Mouse (Mus musculus): ENCODE results near the gene Mrpl12. TPM values are rescaled to one million over a fixed set of nuclear protein-coding genes. Genes with fewer than 3 reads are reported as not detected.

The Mrpl12 gene
- polyA plus RNA-seq, 1 experiment from 2014 or later, result 135 TPM

- Histone ChIP-seq H3K27ac (peak overlapping the region; percentile 75), H3K4me1 (peaks cover 26% of the 10 kb centered on the region), H3K4me3 (replicated peaks) (peak overlapping the region; percentile 86), H3K27me3 (no peaks in the 10 kb centered on the region), H3K36me3 (replicated peaks) (peaks cover 30% of the 10 kb centered on the region), H3K9me3 (no peaks in the 10 kb centered on the region), H3K9ac (peak overlapping the region; percentile 93), H3K4me2 (peak overlapping the region; percentile 73)
- WGBS, result 33% methylated on average over 14 of the region's 14 CpGs
- no peak for ATAC-seq (ENCODE audit: low FRiP score)
These were observed 27.0 kb upstream of the Mrpl12 start for GRCm38 (mm10) chr11:120457370-120457769.

- no peaks in the 10 kb centered on the region for H3K27me3 ChIP-seq
- peak within 1 kb of the TSS; percentile 73 for H3K4me2 ChIP-seq
- H3K4me1 ChIP-seq, result peaks cover 26% of the 10 kb centered on the region
- peak within 1 kb of the TSS; percentile 86 for H3K4me3 ChIP-seq (replicated peaks)
- H3K9me3 ChIP-seq, result no peaks in the 10 kb centered on the region
- peak within 1 kb of the TSS; percentile 75 for H3K27ac ChIP-seq
- WGBS, result 5% methylated on average over 62 of the region's 62 CpGs
- peak; percentile 94 for ATAC-seq (ENCODE audit: low FRiP score)
- H3K36me3 ChIP-seq (replicated peaks), result peaks cover 36% of the 10 kb centered on the region
- H3K9ac ChIP-seq, result peak within 1 kb of the TSS; percentile 93
These were observed 26.4 kb upstream of the Mrpl12 start, which contains the start of the genes Oxld1 and Ccdc137 for GRCm38 (mm10) chr11:120457772-120458751. Gene Oxld1 (minus strand): TSS chr11:120458068. Gene Ccdc137 (plus strand): TSS chr11:120458115.

GRCm38 (mm10) chr11:120458847-120459597 lies 25.4 kb upstream of the Mrpl12 start:
- peak overlapping the region; percentile 86 for H3K4me3 ChIP-seq (replicated peaks)
- no peaks in the 10 kb centered on the region for H3K9me3 ChIP-seq
- peak overlapping the region; percentile 93 for H3K9ac ChIP-seq
- H3K4me2 ChIP-seq, result peak overlapping the region; percentile 73
- H3K27ac ChIP-seq, result no peak overlapping the region
- no peak for ATAC-seq (ENCODE audit: low FRiP score)
- no peaks in the 10 kb centered on the region for H3K27me3 ChIP-seq
- peaks cover 46% of the 10 kb centered on the region for H3K36me3 ChIP-seq (replicated peaks)
- WGBS, result 70% methylated on average over 6 of the region's 6 CpGs
- peaks cover 26% of the 10 kb centered on the region for H3K4me1 ChIP-seq

GRCm38 (mm10) chr11:120463536-120463935 lies 20.9 kb upstream of the Mrpl12 start:
- H3K36me3 ChIP-seq (replicated peaks), result peaks cover 55% of the 10 kb centered on the region
- no peak for ATAC-seq (ENCODE audit: low FRiP score)
- WGBS, result 97% methylated on average over 2 of the region's 2 CpGs

GRCm38 (mm10) chr11:120464365-120464764 lies 20.0 kb upstream of the Mrpl12 start:
- H3K9ac ChIP-seq, result no peak overlapping the region
- H3K9me3 ChIP-seq, result no peaks in the 10 kb centered on the region
- peaks cover 56% of the 10 kb centered on the region for H3K36me3 ChIP-seq (replicated peaks)
- 86% methylated on average over 5 of the region's 5 CpGs for WGBS
- no peaks in the 10 kb centered on the region for H3K27me3 ChIP-seq
- H3K4me1 ChIP-seq, result peaks cover 32% of the 10 kb centered on the region
- H3K4me2 ChIP-seq, result no peak overlapping the region
- no peak overlapping the region for H3K4me3 ChIP-seq (replicated peaks)
- no peak overlapping the region for H3K27ac ChIP-seq
- ATAC-seq (ENCODE audit: low FRiP score), result no peak

More at GRCm38 (mm10) chr11:120463536-120463935, 20.9 kb upstream of the Mrpl12 start:
- Histone ChIP-seq H3K9me3 (no peaks in the 10 kb centered on the region), H3K4me2 (no peak overlapping the region), H3K27me3 (no peaks in the 10 kb centered on the region), H3K9ac (no peak overlapping the region), H3K4me3 (replicated peaks) (no peak overlapping the region), H3K4me1 (peaks cover 33% of the 10 kb centered on the region), H3K27ac (no peak overlapping the region)

GRCm38 (mm10) chr11:120465521-120465920 lies 18.9 kb upstream of the Mrpl12 start:
- ATAC-seq (ENCODE audit: low FRiP score), result no peak
- Histone ChIP-seq H3K4me3 (replicated peaks) (no peak overlapping the region), H3K27me3 (no peaks in the 10 kb centered on the region), H3K9me3 (no peaks in the 10 kb centered on the region), H3K4me2 (no peak overlapping the region), H3K4me1 (peaks cover 28% of the 10 kb centered on the region), H3K36me3 (replicated peaks) (peaks cover 58% of the 10 kb centered on the region), H3K9ac (no peak overlapping the region), H3K27ac (no peak overlapping the region)
- WGBS, result 94% methylated on average over 4 of the region's 4 CpGs

- Histone ChIP-seq H3K27me3 (no peaks in the 10 kb centered on the region), H3K4me2 (peak within 1 kb of the TSS; percentile 96), H3K4me1 (peaks cover 28% of the 10 kb centered on the region), H3K27ac (peak within 1 kb of the TSS; percentile 80), H3K9me3 (no peaks in the 10 kb centered on the region), H3K9ac (peak within 1 kb of the TSS; percentile 88), H3K4me3 (replicated peaks) (peak within 1 kb of the TSS; percentile 94), H3K36me3 (replicated peaks) (peaks cover 59% of the 10 kb centered on the region)
- under 1% methylated on average over 53 of the region's 54 CpGs for WGBS
- peak; percentile 100 for ATAC-seq (ENCODE audit: low FRiP score)
These were observed 17.2 kb upstream of the Mrpl12 start, which contains the start of gene Arl16 for GRCm38 (mm10) chr11:120467051-120467735. Gene Arl16 (minus strand): TSS chr11:120467607.

GRCm38 (mm10) chr11:120467736-120468092 lies 16.7 kb upstream of the Mrpl12 start:
- H3K4me1 ChIP-seq, result peaks cover 28% of the 10 kb centered on the region
- H3K4me3 ChIP-seq (replicated peaks), result peak overlapping the region; percentile 94
- ATAC-seq (ENCODE audit: low FRiP score), result peak; percentile 73; the same call in 1 of the 2 replicates
- H3K27ac ChIP-seq, result peak overlapping the region; percentile 56; the same call in 1 of the 2 replicates
- no peaks in the 10 kb centered on the region for H3K27me3 ChIP-seq
- WGBS, result under 1% methylated on average over 33 of the region's 33 CpGs
- H3K36me3 ChIP-seq (replicated peaks), result peaks cover 59% of the 10 kb centered on the region
- H3K9ac ChIP-seq, result peak overlapping the region; percentile 86
- no peaks in the 10 kb centered on the region for H3K9me3 ChIP-seq
- H3K4me2 ChIP-seq, result peak overlapping the region; percentile 96

- Histone ChIP-seq H3K27ac (no peak overlapping the region), H3K9me3 (no peaks in the 10 kb centered on the region), H3K4me3 (replicated peaks) (no peak overlapping the region), H3K4me1 (peaks cover 14% of the 10 kb centered on the region), H3K36me3 (replicated peaks) (peaks cover 77% of the 10 kb centered on the region), H3K4me2 (no peak overlapping the region), H3K27me3 (no peaks in the 10 kb centered on the region), H3K9ac (no peak overlapping the region)
- no peak for ATAC-seq (ENCODE audit: low FRiP score)
- WGBS, result 96% methylated on average over 6 of the region's 6 CpGs
These were observed 12.4 kb upstream of the Mrpl12 start for GRCm38 (mm10) chr11:120472052-120472451.

- 88% methylated on average over 7 of the region's 7 CpGs for WGBS
These were observed 922 bp upstream of the Mrpl12 start for GRCm38 (mm10) chr11:120483448-120483934.

GRCm38 (mm10) chr11:120485251-120485650 lies 838 bp downstream of the Mrpl12 start:
- H3K27me3 ChIP-seq, result no peaks in the 10 kb centered on the region
- peak overlapping the region; percentile 91 for H3K4me2 ChIP-seq
- peaks cover 28% of the 10 kb centered on the region for H3K4me1 ChIP-seq
- peak overlapping the region; percentile 89 for H3K9ac ChIP-seq
- peaks cover 77% of the 10 kb centered on the region for H3K36me3 ChIP-seq (replicated peaks)
- peak overlapping the region; percentile 99 for H3K4me3 ChIP-seq (replicated peaks)
- 8% methylated on average over 10 of the region's 10 CpGs for WGBS
- no peak for ATAC-seq (ENCODE audit: low FRiP score)
- H3K27ac ChIP-seq, result 0 out of 2 replicates have a peak overlapping the region, but pooled peaks have one; percentile 92
- H3K9me3 ChIP-seq, result no peaks in the 10 kb centered on the region

More at GRCm38 (mm10) chr11:120483448-120483934, 922 bp upstream of the Mrpl12 start:
- H3K4me1 ChIP-seq, result peaks cover 23% of the 10 kb centered on the region
- H3K27me3 ChIP-seq, result no peaks in the 10 kb centered on the region
- peak overlapping the region; percentile 99 for H3K4me3 ChIP-seq (replicated peaks)
- peak overlapping the region; percentile 91 for H3K4me2 ChIP-seq
- no peak for ATAC-seq (ENCODE audit: low FRiP score)
- H3K9me3 ChIP-seq, result no peaks in the 10 kb centered on the region
- H3K9ac ChIP-seq, result peak overlapping the region; percentile 89
- peak overlapping the region; percentile 92 for H3K27ac ChIP-seq
- peaks cover 81% of the 10 kb centered on the region for H3K36me3 ChIP-seq (replicated peaks)

Measured in forebrain, embryonic 12.5 days (tissue).